Mouse (Mus musculus) frontal cortex, postnatal 10 days (tissue): ENCODE measurements at regions not wholly inside any gene's neighbourhood (a gene's known extent, or its start where the extent isn't known, plus 50 kb on each side); places are given as distances from the start of the nearest gene placed in this dataset.
A peak's percentile ranks its signal among the peaks of the same experiment; 100 is the strongest.

Experiments used
- DNase-seq, 2 experiments: peaks; one replicate each; pipeline ENCODE4 v3.0.0; 2022; ENCODE audit warnings: low spot score in 2 of 2, mixed read lengths in 1 of 2

- no peak for DNase-seq
Observed at GRCm38 (mm10) chr6:117237096-117237495, 68.8 kb downstream of the Cxcl12 start.

- DNase-seq: no peak
Observed at GRCm38 (mm10) chr6:117241206-117241605, 72.9 kb downstream of the Cxcl12 start.

GRCm38 (mm10) chr6:117245398-117245797, 77.1 kb downstream of the Cxcl12 start:
- DNase-seq: no peak

GRCm38 (mm10) chr6:117245849-117246248, 77.5 kb downstream of the Cxcl12 start:
- no peak for DNase-seq

GRCm38 (mm10) chr6:117249230-117249921, 81.0 kb downstream of the Cxcl12 start:
- no peak for DNase-seq

- no peak for DNase-seq
Observed at GRCm38 (mm10) chr6:117250051-117250450, 81.7 kb downstream of the Cxcl12 start.

GRCm38 (mm10) chr6:117251383-117251925, 83.1 kb downstream of the Cxcl12 start:
- no peak for DNase-seq

- DNase-seq: no peak
Observed at GRCm38 (mm10) chr6:117252361-117252760, 84.0 kb downstream of the Cxcl12 start.

- DNase-seq: no peak
Observed at GRCm38 (mm10) chr6:117253036-117253435, 84.7 kb downstream of the Cxcl12 start.

- no peak for DNase-seq
Observed at GRCm38 (mm10) chr6:117253586-117254330, 85.4 kb downstream of the Cxcl12 start.

- peak; percentile 42 to 70 for DNase-seq
Observed at GRCm38 (mm10) chr6:117254620-117255228, 86.4 kb downstream of the Cxcl12 start.

GRCm38 (mm10) chr6:117255399-117256098, 87.2 kb downstream of the Cxcl12 start:
- DNase-seq: no peak

GRCm38 (mm10) chr6:117256099-117256471, 87.8 kb downstream of the Cxcl12 start:
- no peak for DNase-seq

- no peak for DNase-seq
Observed at GRCm38 (mm10) chr6:117257591-117257990, 89.3 kb downstream of the Cxcl12 start.

GRCm38 (mm10) chr6:117267906-117268305, 99.6 kb downstream of the Cxcl12 start:
- no peak for DNase-seq

GRCm38 (mm10) chr6:117268376-117268775, 100.0 kb downstream of the Cxcl12 start:
- DNase-seq: no peak

GRCm38 (mm10) chr6:117270261-117270660, 101.9 kb downstream of the Cxcl12 start:
- DNase-seq: no peak

- no peak for DNase-seq
Observed at GRCm38 (mm10) chr6:117271562-117272226, 103.4 kb downstream of the Cxcl12 start.

GRCm38 (mm10) chr6:117272227-117272955, 104.1 kb downstream of the Cxcl12 start:
- no peak for DNase-seq

- DNase-seq: no peak
Observed at GRCm38 (mm10) chr6:117275915-117276314, 107.6 kb downstream of the Cxcl12 start.

GRCm38 (mm10) chr6:117276850-117277249, 108.5 kb downstream of the Cxcl12 start:
- DNase-seq: no peak
